Mouse (Mus musculus): ENCODE data around the gene Zfp36l2. TPM values are rescaled to one million over a fixed set of nuclear protein-coding genes. Genes with fewer than 3 reads are reported as not detected.
"Not testable (repeated sequence)": the region's sequence is repeated elsewhere in the genome, so short reads cannot be mapped to it uniquely, and the experiment has no call there.

The Zfp36l2 gene
- polyA plus RNA-seq (2015; fragmentation: Nextera tagmentation; extraction: Ambion mirVana): 5.9 and 7.7 TPM in 2 replicates

DNA sequence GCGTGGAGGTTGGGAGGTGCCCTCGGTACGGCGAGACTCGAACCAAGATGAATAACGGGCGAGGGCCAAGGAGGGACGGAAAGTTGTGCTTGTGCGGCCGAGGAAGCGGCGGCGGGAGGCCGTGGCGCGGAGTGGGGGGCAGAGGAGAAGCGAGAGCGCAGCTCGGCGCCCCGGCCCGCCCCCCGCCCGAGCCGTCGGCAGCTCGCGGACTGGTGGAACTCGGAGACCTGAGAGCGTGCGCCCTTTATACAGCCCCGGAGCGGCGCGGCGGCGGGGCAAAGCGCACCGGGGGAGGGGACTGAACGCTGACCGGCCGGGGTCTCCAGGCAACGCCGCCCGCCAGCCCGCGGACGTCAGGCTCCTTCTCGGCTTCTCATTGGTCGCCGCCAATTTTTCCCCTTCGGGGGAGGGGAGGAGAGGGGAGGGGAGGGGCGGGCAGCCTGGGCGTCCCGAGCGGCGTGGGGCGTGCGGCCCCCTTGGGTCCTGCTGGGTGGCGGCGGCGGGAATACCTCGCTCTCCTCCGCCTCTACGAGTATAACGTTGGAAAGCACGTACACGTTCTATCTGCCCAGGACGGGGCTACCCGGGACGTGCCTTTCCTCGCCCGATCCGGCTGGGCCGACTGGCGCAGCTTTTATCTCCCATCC, at the start of gene Zfp36l2:
Gene Zfp36l2, minus strand, starts transcription at position 221 of the 647 bp plus-strand sequence.
- H3K9me3 ChIP-seq (replicated peaks; ENCODE audit: control insufficient read depth, low read length): no peaks in the 10 kb centered on the region
- H3K27ac ChIP-seq (ENCODE audit: low read length): peak within 1 kb of the TSS; percentile 99
- H3K27me3 ChIP-seq (ENCODE audit: control insufficient read depth, insufficient read depth, low read length): no peaks in the 10 kb centered on the region
- under 1% methylated on average over 58 of the region's 76 CpGs for WGBS
- H3K4me2 ChIP-seq (ENCODE audit: low read depth, low read length): peak within 1 kb of the TSS; percentile 99
- H3K9ac ChIP-seq (ENCODE audit: low read length): peak within 1 kb of the TSS; percentile 90
- peak; percentile 86 for ATAC-seq (replicated peaks; ENCODE audit: extremely low read depth, insufficient read depth, low FRiP score)
- peaks cover 31% of the 10 kb centered on the region for H3K4me1 ChIP-seq (ENCODE audit: control insufficient read depth, insufficient read depth, low read length)
- H3K36me3 ChIP-seq (ENCODE audit: control insufficient read depth, insufficient read depth): no peaks in the 10 kb centered on the region; the same call in 1 of the 2 replicates
- peak within 1 kb of the TSS; percentile 85 for H3K4me3 ChIP-seq (ENCODE audit: low read length)

GRCm38 (mm10) chr17:84236781-84237557, 49.2 kb upstream of the Zfp36l2 start:
- Histone ChIP-seq H3K27ac (ENCODE audit: low read length) (peak overlapping the region; percentile 68), H3K9ac (ENCODE audit: low read length) (no peak overlapping the region), H3K4me1 (ENCODE audit: control insufficient read depth, insufficient read depth, low read length) (peaks cover 10% of the 10 kb centered on the region), H3K4me2 (ENCODE audit: low read depth, low read length) (no peak overlapping the region), H3K9me3 (replicated peaks; ENCODE audit: control insufficient read depth, low read length) (no peaks in the 10 kb centered on the region; the same call in 1 of the 2 replicates), H3K36me3 (ENCODE audit: control insufficient read depth, insufficient read depth) (no peaks in the 10 kb centered on the region), H3K4me3 (ENCODE audit: low read length) (no peak overlapping the region), H3K27me3 (ENCODE audit: control insufficient read depth, insufficient read depth, low read length) (no peaks in the 10 kb centered on the region)
- ATAC-seq (replicated peaks; ENCODE audit: extremely low read depth, insufficient read depth, low FRiP score): peak; percentile 49
- WGBS: 39% methylated on average over 7 of the region's 7 CpGs

GRCm38 (mm10) chr17:84235399-84235928, 47.7 kb upstream of the Zfp36l2 start:
- Histone ChIP-seq H3K4me1 (ENCODE audit: control insufficient read depth, insufficient read depth, low read length) (peaks cover 10% of the 10 kb centered on the region), H3K4me3 (ENCODE audit: low read length) (no peak overlapping the region), H3K27me3 (ENCODE audit: control insufficient read depth, insufficient read depth, low read length) (no peaks in the 10 kb centered on the region), H3K9me3 (replicated peaks; ENCODE audit: control insufficient read depth, low read length) (no peaks in the 10 kb centered on the region), H3K27ac (ENCODE audit: low read length) (no peak overlapping the region), H3K36me3 (ENCODE audit: control insufficient read depth, insufficient read depth) (0 out of 2 replicates have a peak, but pooled peaks cover 1% of the 10 kb centered on the region), H3K9ac (ENCODE audit: low read length) (no peak overlapping the region), H3K4me2 (ENCODE audit: low read depth, low read length) (no peak overlapping the region)
- WGBS: 73% methylated on average over 4 of the region's 4 CpGs
- no peak for ATAC-seq (replicated peaks; ENCODE audit: extremely low read depth, insufficient read depth, low FRiP score)

- not testable (repeated sequence) for H3K9ac ChIP-seq (ENCODE audit: low read length); H3K4me2 ChIP-seq (ENCODE audit: low read depth, low read length); H3K4me3 ChIP-seq (ENCODE audit: low read length); H3K9me3 ChIP-seq (replicated peaks; ENCODE audit: control insufficient read depth, low read length); H3K4me1 ChIP-seq (ENCODE audit: control insufficient read depth, insufficient read depth, low read length); H3K27ac ChIP-seq (ENCODE audit: low read length); H3K27me3 ChIP-seq (ENCODE audit: control insufficient read depth, insufficient read depth, low read length); H3K36me3 ChIP-seq (ENCODE audit: control insufficient read depth, insufficient read depth); ATAC-seq (replicated peaks; ENCODE audit: extremely low read depth, insufficient read depth, low FRiP score)
- WGBS: no CpG with 5 or more reads among the region's 4 CpGs
Measured at GRCm38 (mm10) chr17:84234785-84235184, 47.0 kb upstream of the Zfp36l2 start.

DNA sequence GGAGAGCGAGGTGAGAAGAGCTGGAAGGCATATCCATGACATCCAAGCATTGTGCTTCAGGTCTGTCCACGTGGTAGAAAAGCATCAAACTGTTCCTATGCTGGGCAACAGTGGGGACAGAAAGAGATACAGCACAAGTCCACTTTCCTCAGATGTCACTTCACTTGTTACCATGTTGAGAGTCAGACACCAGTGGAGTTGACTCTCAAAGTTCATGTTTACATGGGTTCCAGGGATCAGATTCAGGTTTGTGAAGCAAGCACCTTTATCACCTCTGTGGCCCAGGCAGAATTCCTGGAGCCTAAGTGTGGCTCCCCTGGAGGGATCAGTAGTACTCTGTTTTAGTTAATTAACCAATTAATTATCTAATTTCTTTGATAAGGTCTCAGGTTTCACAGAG, 46.0 kb upstream of the Zfp36l2 start:
- Histone ChIP-seq H3K4me2 (ENCODE audit: low read depth, low read length) (no peak overlapping the region), H3K4me1 (ENCODE audit: control insufficient read depth, insufficient read depth, low read length) (peaks cover 10% of the 10 kb centered on the region), H3K36me3 (ENCODE audit: control insufficient read depth, insufficient read depth) (peaks cover 12% of the 10 kb centered on the region), H3K9ac (ENCODE audit: low read length) (no peak overlapping the region), H3K27ac (ENCODE audit: low read length) (no peak overlapping the region), H3K27me3 (ENCODE audit: control insufficient read depth, insufficient read depth, low read length) (no peaks in the 10 kb centered on the region), H3K9me3 (replicated peaks; ENCODE audit: control insufficient read depth, low read length) (no peaks in the 10 kb centered on the region), H3K4me3 (ENCODE audit: low read length) (no peak overlapping the region)
- ATAC-seq (replicated peaks; ENCODE audit: extremely low read depth, insufficient read depth, low FRiP score): no peak
- 92% methylated on average over 2 of the region's 2 CpGs for WGBS

DNA sequence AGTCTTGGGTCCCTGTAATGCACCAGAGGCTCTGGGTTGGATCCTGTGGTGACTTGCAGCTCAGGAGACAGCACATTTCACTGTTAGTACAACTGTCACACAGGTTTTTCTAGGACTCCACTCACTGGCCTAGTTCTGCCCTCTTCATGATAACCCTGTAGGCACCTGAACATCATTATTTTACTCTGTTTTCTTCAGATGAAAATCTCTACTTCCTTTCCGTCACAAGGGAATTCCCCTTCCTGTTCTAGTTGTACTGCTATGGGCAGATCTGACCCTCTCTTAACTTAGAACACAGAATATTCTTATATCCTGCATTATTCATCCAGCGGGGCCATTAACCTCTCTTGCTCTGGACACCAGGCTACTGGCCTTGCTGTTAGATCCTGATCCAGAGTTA, 43.6 kb upstream of the Zfp36l2 start:
- Histone ChIP-seq H3K4me1 (ENCODE audit: control insufficient read depth, insufficient read depth, low read length) (peaks cover 7% of the 10 kb centered on the region), H3K27me3 (ENCODE audit: control insufficient read depth, insufficient read depth, low read length) (no peaks in the 10 kb centered on the region), H3K9me3 (replicated peaks; ENCODE audit: control insufficient read depth, low read length) (no peaks in the 10 kb centered on the region), H3K36me3 (ENCODE audit: control insufficient read depth, insufficient read depth) (peaks cover 15% of the 10 kb centered on the region), H3K4me2 (ENCODE audit: low read depth, low read length) (no peak overlapping the region), H3K4me3 (ENCODE audit: low read length) (no peak overlapping the region), H3K9ac (ENCODE audit: low read length) (no peak overlapping the region), H3K27ac (ENCODE audit: low read length) (no peak overlapping the region)
- WGBS: 82% methylated on average over 2 of the region's 2 CpGs
- no peak for ATAC-seq (replicated peaks; ENCODE audit: extremely low read depth, insufficient read depth, low FRiP score)

- Histone ChIP-seq H3K27ac (ENCODE audit: low read length) (no peak overlapping the region), H3K36me3 (ENCODE audit: control insufficient read depth, insufficient read depth) (peaks cover 15% of the 10 kb centered on the region), H3K4me3 (ENCODE audit: low read length) (no peak overlapping the region), H3K9me3 (replicated peaks; ENCODE audit: control insufficient read depth, low read length) (no peaks in the 10 kb centered on the region), H3K9ac (ENCODE audit: low read length) (no peak overlapping the region), H3K4me1 (ENCODE audit: control insufficient read depth, insufficient read depth, low read length) (peaks cover 10% of the 10 kb centered on the region), H3K27me3 (ENCODE audit: control insufficient read depth, insufficient read depth, low read length) (no peaks in the 10 kb centered on the region), H3K4me2 (ENCODE audit: low read depth, low read length) (no peak overlapping the region)
- ATAC-seq (replicated peaks; ENCODE audit: extremely low read depth, insufficient read depth, low FRiP score): no peak
- 87% methylated on average over 2 of the region's 2 CpGs for WGBS
Measured at GRCm38 (mm10) chr17:84228223-84228622, 40.5 kb upstream of the Zfp36l2 start.

- H3K9me3 ChIP-seq (replicated peaks; ENCODE audit: control insufficient read depth, low read length): no peaks in the 10 kb centered on the region
- peaks cover 10% of the 10 kb centered on the region for H3K4me1 ChIP-seq (ENCODE audit: control insufficient read depth, insufficient read depth, low read length)
- no peak overlapping the region for H3K9ac ChIP-seq (ENCODE audit: low read length)
- ATAC-seq (replicated peaks; ENCODE audit: extremely low read depth, insufficient read depth, low FRiP score): no peak
- no peak overlapping the region for H3K4me2 ChIP-seq (ENCODE audit: low read depth, low read length)
- WGBS: 57% methylated on average over 6 of the region's 6 CpGs
- no peaks in the 10 kb centered on the region for H3K27me3 ChIP-seq (ENCODE audit: control insufficient read depth, insufficient read depth, low read length)
- no peak overlapping the region for H3K27ac ChIP-seq (ENCODE audit: low read length)
- no peak overlapping the region for H3K4me3 ChIP-seq (ENCODE audit: low read length)
- H3K36me3 ChIP-seq (ENCODE audit: control insufficient read depth, insufficient read depth): peaks cover 15% of the 10 kb centered on the region
Measured at GRCm38 (mm10) chr17:84226681-84227080, 38.9 kb upstream of the Zfp36l2 start.

DNA sequence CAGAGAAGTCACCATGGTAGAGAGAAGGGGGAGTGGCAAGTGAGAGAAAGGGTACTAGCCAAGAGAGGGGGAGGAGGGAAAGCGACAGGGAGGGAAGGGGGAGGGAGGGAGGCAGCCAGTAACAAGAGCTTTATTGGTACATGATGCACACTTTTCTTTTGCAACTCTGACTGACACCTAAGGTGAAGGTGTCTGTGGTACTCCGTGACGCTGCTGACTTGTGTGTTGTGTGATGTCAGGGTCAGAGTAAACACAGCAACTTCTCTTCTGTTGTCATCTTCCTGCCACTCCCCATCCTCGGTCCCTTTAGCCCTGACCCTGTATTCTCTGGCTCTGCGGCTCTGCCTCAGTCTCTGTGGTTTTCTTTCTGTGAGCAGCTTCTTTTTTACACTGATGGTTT, 38.5 kb upstream of the Zfp36l2 start:
- no peaks in the 10 kb centered on the region for H3K27me3 ChIP-seq (ENCODE audit: control insufficient read depth, insufficient read depth, low read length)
- no peak overlapping the region for H3K27ac ChIP-seq (ENCODE audit: low read length)
- no peak overlapping the region for H3K9ac ChIP-seq (ENCODE audit: low read length)
- no peak overlapping the region for H3K4me3 ChIP-seq (ENCODE audit: low read length)
- H3K4me2 ChIP-seq (ENCODE audit: low read depth, low read length): no peak overlapping the region
- peaks cover 10% of the 10 kb centered on the region for H3K4me1 ChIP-seq (ENCODE audit: control insufficient read depth, insufficient read depth, low read length)
- ATAC-seq (replicated peaks; ENCODE audit: extremely low read depth, insufficient read depth, low FRiP score): no peak
- no peaks in the 10 kb centered on the region for H3K9me3 ChIP-seq (replicated peaks; ENCODE audit: control insufficient read depth, low read length)
- H3K36me3 ChIP-seq (ENCODE audit: control insufficient read depth, insufficient read depth): peaks cover 15% of the 10 kb centered on the region
- WGBS: 73% methylated on average over 5 of the region's 5 CpGs

Data from heart, embryonic 16.5 days (tissue).